ENCODE assay signal across 23 mouse cellular contexts in genomic region chr13:55508531-55508930, GRCm38 (mm10). TPM values are rescaled to one million over a fixed set of nuclear protein-coding genes. Genes with fewer than 3 reads are reported as not detected.
A peak's percentile ranks its signal among the peaks of the same experiment; 100 is the strongest.
DNase-seq lines count a peak whose midpoint lies in the region; ATAC-seq and TF ChIP-seq lines count a peak whose summit lies in the region.
"Had no signal": no experiment of that assay in that cellular context is flagged by ENCODE, and none has a peak within 500 bp of the region (broad histone marks: within the 10 kb centered on the region; RNA-seq: fewer than 3 reads in every experiment).

No protein-coding gene starts in this region.

- H3K9me3 ChIP-seq in forebrain, embryonic 12.5 days, result no peaks in the 10 kb centered on the region
- no peaks in the 10 kb centered on the region for H3K9me3 ChIP-seq in forebrain, embryonic 11.5 days (ENCODE audit: control insufficient read depth, low read length)
- H3K9me3 ChIP-seq in heart, embryonic 13.5 days, result no peaks in the 10 kb centered on the region
- no peaks in the 10 kb centered on the region for H3K9me3 ChIP-seq in E14TG2a.4 (ENCODE audit: low read length)
- H3K9me3 ChIP-seq: forebrain, embryonic 13.5 days; heart, embryonic 15.5 days; hindbrain, embryonic 12.5 days; hindbrain, embryonic 15.5 days had no signal

- H3K9ac ChIP-seq in forebrain, embryonic 12.5 days, result no peak overlapping the region
- no peak overlapping the region for H3K9ac ChIP-seq in forebrain, embryonic 11.5 days (ENCODE audit: low read length)
- H3K9ac ChIP-seq in heart, embryonic 13.5 days, result 0 out of 2 replicates have a peak overlapping the region, but pooled peaks have one; percentile 69
- H3K9ac ChIP-seq: forebrain, embryonic 13.5 days; forebrain, postnatal 0 days; heart, embryonic 15.5 days; hindbrain, embryonic 12.5 days; hindbrain, embryonic 15.5 days had no signal

- H3K27me3 ChIP-seq in forebrain, embryonic 12.5 days, result no peaks in the 10 kb centered on the region
- H3K27me3 ChIP-seq in forebrain, embryonic 11.5 days (ENCODE audit: control insufficient read depth, insufficient read depth, low read length), result no peaks in the 10 kb centered on the region
- H3K27me3 ChIP-seq in heart, embryonic 13.5 days (replicated peaks), result 0 out of 2 replicates have a peak, but pooled peaks cover 4% of the 10 kb centered on the region
- peaks cover 3% of the 10 kb centered on the region; the same call in 1 of the 2 replicates for H3K27me3 ChIP-seq in E14TG2a.4 (ENCODE audit: insufficient read depth, low read length)
- H3K27me3 ChIP-seq: CH12.LX; forebrain, embryonic 13.5 days; heart, embryonic 15.5 days; hindbrain, embryonic 12.5 days; hindbrain, embryonic 15.5 days had no signal

- intact Hi-C loops in heart, postnatal 10 days (cut with DNase I), result no loop called here

- no peak overlapping the region for H3K4me2 ChIP-seq in forebrain, embryonic 12.5 days
- no peak overlapping the region for H3K4me2 ChIP-seq in forebrain, embryonic 11.5 days (ENCODE audit: low read depth, low read length, severe bottlenecking)
- no peak overlapping the region for H3K4me2 ChIP-seq in heart, embryonic 13.5 days
- H3K4me2 ChIP-seq: forebrain, embryonic 13.5 days; heart, embryonic 11.5 days; heart, embryonic 15.5 days; hindbrain, embryonic 12.5 days; hindbrain, embryonic 15.5 days had no signal

- no peak for ATAC-seq in forebrain, embryonic 12.5 days (ENCODE audit: low FRiP score)
- no peak for ATAC-seq in forebrain, embryonic 11.5 days (replicated peaks; ENCODE audit: low FRiP score)
- ATAC-seq in heart, embryonic 13.5 days (ENCODE audit: extremely low read depth, insufficient number of reproducible peaks, low FRiP score, low TSS enrichment), result no peak
- ATAC-seq: forebrain, embryonic 13.5 days; forebrain, postnatal 0 days; intestine, postnatal 0 days had no signal

- no peak for TF ChIP-seq CTCF in E14TG2a.4 (conservative IDR thresholded peaks at IDR 0.05; ENCODE audit: low read length)

- 93% methylated on average over 10 of the region's 10 CpGs for WGBS in forebrain, embryonic 12.5 days
- 89% methylated on average over 10 of the region's 10 CpGs for WGBS in forebrain, embryonic 11.5 days
- 87% methylated on average over 10 of the region's 10 CpGs for WGBS in heart, embryonic 13.5 days

- H3K4me1 ChIP-seq in forebrain, embryonic 12.5 days, result peaks cover 31% of the 10 kb centered on the region
- H3K4me1 ChIP-seq in forebrain, embryonic 11.5 days (replicated peaks; ENCODE audit: control insufficient read depth, insufficient read depth, low read length), result peaks cover 25% of the 10 kb centered on the region
- H3K4me1 ChIP-seq in heart, embryonic 13.5 days, result peaks cover 59% of the 10 kb centered on the region
- peaks cover 62% of the 10 kb centered on the region for H3K4me1 ChIP-seq in E14TG2a.4 (replicated peaks; ENCODE audit: low read depth, low read length)

- H3K4me3 ChIP-seq in forebrain, embryonic 12.5 days (replicated peaks), result no peak overlapping the region
- H3K4me3 ChIP-seq in forebrain, embryonic 11.5 days (ENCODE audit: low read depth, low read length), result no peak overlapping the region
- H3K4me3 ChIP-seq in heart, embryonic 13.5 days, result no peak overlapping the region
- peak overlapping the region; percentile 56 for H3K4me3 ChIP-seq in E14TG2a.4 (replicated peaks; ENCODE audit: low read length)
- H3K4me3 ChIP-seq: forebrain, embryonic 13.5 days; heart, embryonic 15.5 days; hindbrain, embryonic 12.5 days; hindbrain, embryonic 15.5 days had no signal

- 0 out of 2 replicates have a peak overlapping the region, but pooled peaks have one; percentile 13 for H3K27ac ChIP-seq in forebrain, embryonic 12.5 days
- no peak overlapping the region for H3K27ac ChIP-seq in forebrain, embryonic 11.5 days (ENCODE audit: low read depth, low read length)
- H3K27ac ChIP-seq in heart, embryonic 13.5 days (replicated peaks), result no peak overlapping the region
- H3K27ac ChIP-seq: forebrain, embryonic 13.5 days; heart, embryonic 15.5 days; hindbrain, embryonic 12.5 days; hindbrain, embryonic 15.5 days had no signal

- no peak for DNase-seq in forebrain, embryonic 11.5 days (ENCODE audit: low spot score)
- no peak for DNase-seq in heart, postnatal 10 days
- peak; percentile 18 for DNase-seq in R1 (ENCODE audit: low read depth, low spot score)
- no peak for DNase-seq in adrenal gland, postnatal 4 days (ENCODE audit: low spot score in 2 of 2)
- no peak for DNase-seq in layer of hippocampus, adult 9-10 months (ENCODE audit: low spot score)
- DNase-seq: adrenal gland, postnatal 10 days; B cell, adult 2 months; cerebellum, adult 18-20 months; cerebellum, adult 9-10 months; cerebellum, postnatal 14 days; forebrain, postnatal 0 days; gastrocnemius, postnatal 25 days; kidney, adult 2 months had no signal

- peaks cover 66% of the 10 kb centered on the region for H3K36me3 ChIP-seq in forebrain, embryonic 12.5 days (replicated peaks)
- peaks cover 11% of the 10 kb centered on the region for H3K36me3 ChIP-seq in forebrain, embryonic 11.5 days (ENCODE audit: control insufficient read depth, insufficient read depth, low read length)
- peaks cover 75% of the 10 kb centered on the region for H3K36me3 ChIP-seq in heart, embryonic 13.5 days
- H3K36me3 ChIP-seq in E14TG2a.4 (ENCODE audit: insufficient read depth, low read length), result peaks cover 65% of the 10 kb centered on the region

RNA-seq across cellular contexts. Expression of gene Pdlim7, which starts 4.9 kb away (rescaled TPM):
- 139 and 147 TPM in 2 replicates for polyA plus RNA-seq in forebrain, embryonic 12.5 days (2016; fragmentation: Nextera tagmentation; extraction: Ambion mirVana)
- polyA plus RNA-seq in forebrain, embryonic 11.5 days (2014; fragmentation: Nextera tagmentation; extraction: Ambion mirVana), result 165 and 185 TPM in 2 replicates
- 402 and 437 TPM in 2 replicates for polyA plus RNA-seq in heart, embryonic 13.5 days (2015; fragmentation: Nextera tagmentation; extraction: Ambion mirVana)
- 10 to 100 TPM; 63.6 to 74.2 TPM for total RNA-seq in heart, postnatal 10 days (2021)
- total RNA-seq in adrenal gland, postnatal 4 days (2021), result 10 to 100 TPM; 44.5 to 47.1 TPM

RNA-seq across cellular contexts. Expression of gene Dok3, which starts 20.6 kb away (rescaled TPM):
- polyA plus RNA-seq in forebrain, embryonic 12.5 days (2016; fragmentation: Nextera tagmentation; extraction: Ambion mirVana), result 3.3 and 3.7 TPM in 2 replicates
- 3.3 and 3.9 TPM in 2 replicates for polyA plus RNA-seq in forebrain, embryonic 11.5 days (2014; fragmentation: Nextera tagmentation; extraction: Ambion mirVana)
- 1.1 and 1.2 TPM in 2 replicates for polyA plus RNA-seq in heart, embryonic 13.5 days (2015; fragmentation: Nextera tagmentation; extraction: Ambion mirVana)
- total RNA-seq in heart, postnatal 10 days (2021), result 1 to 10 TPM; 1.7 to 1.8 TPM
- total RNA-seq in adrenal gland, postnatal 4 days (2021), result 1 to 10 TPM; 2.6 to 4.7 TPM

RNA-seq across cellular contexts. Expression of gene Dbn1, which starts 20.6 kb away (rescaled TPM):
- polyA plus RNA-seq in forebrain, embryonic 12.5 days (2016; fragmentation: Nextera tagmentation; extraction: Ambion mirVana), result 591 and 654 TPM in 2 replicates
- 411 and 418 TPM in 2 replicates for polyA plus RNA-seq in forebrain, embryonic 11.5 days (2014; fragmentation: Nextera tagmentation; extraction: Ambion mirVana)
- polyA plus RNA-seq in heart, embryonic 13.5 days (2015; fragmentation: Nextera tagmentation; extraction: Ambion mirVana), result 83.8 and 84.9 TPM in 2 replicates
- 10 to 100 TPM; 53.7 to 58.2 TPM for total RNA-seq in heart, postnatal 10 days (2021)
- total RNA-seq in adrenal gland, postnatal 4 days (2021), result 10 to 100 TPM; 56.4 to 75.6 TPM

RNA-seq across cellular contexts. Expression of gene Ddx41, which starts 27.9 kb away (rescaled TPM):
- 69.9 and 73.3 TPM in 2 replicates for polyA plus RNA-seq in forebrain, embryonic 12.5 days (2016; fragmentation: Nextera tagmentation; extraction: Ambion mirVana)
- 79.3 and 79.5 TPM in 2 replicates for polyA plus RNA-seq in forebrain, embryonic 11.5 days (2014; fragmentation: Nextera tagmentation; extraction: Ambion mirVana)
- polyA plus RNA-seq in heart, embryonic 13.5 days (2015; fragmentation: Nextera tagmentation; extraction: Ambion mirVana), result 29.6 and 30.6 TPM in 2 replicates
- 10 to 100 TPM; 17.5 to 18.2 TPM for total RNA-seq in heart, postnatal 10 days (2021)
- 10 to 100 TPM; 54.0 to 57.4 TPM for total RNA-seq in adrenal gland, postnatal 4 days (2021)

RNA-seq across cellular contexts. Expression of gene Prr7, which starts 44.5 kb away (rescaled TPM):
- polyA plus RNA-seq in forebrain, embryonic 12.5 days (2016; fragmentation: Nextera tagmentation; extraction: Ambion mirVana), result 1.7 and 2.7 TPM in 2 replicates
- polyA plus RNA-seq in forebrain, embryonic 11.5 days (2014; fragmentation: Nextera tagmentation; extraction: Ambion mirVana), result 2.3 and 3.9 TPM in 2 replicates
- not detected in 2 replicates for polyA plus RNA-seq in heart, embryonic 13.5 days (2015; fragmentation: Nextera tagmentation; extraction: Ambion mirVana)
- 1 to 10 TPM; 1.7 to 1.8 TPM for total RNA-seq in heart, postnatal 10 days (2021)
- 1 to 10 TPM; 6.4 to 8.0 TPM for total RNA-seq in adrenal gland, postnatal 4 days (2021)
